Mouse (Mus musculus) heart, embryonic 11.5 days (tissue): ENCODE data around the gene Mtfr1l. TPM values are rescaled to one million over a fixed set of nuclear protein-coding genes. Genes with fewer than 3 reads are reported as not detected.

Experiments
- ATAC-seq: fragments of 200-750 bp; cut with Nextera tagmentation; replicated peaks from 2 replicates; pipeline ENCODE4 v1.8.0; 2017; ENCODE audit warnings: moderate library complexity; ENCODE audit not compliant: insufficient number of reproducible peaks, low FRiP score, low TSS enrichment
- H3K27ac ChIP-seq: fragments of 300-500 bp; sonication (generic); 2 replicates; pipeline ENCODE4 v1.5.1; 2014; ENCODE audit warnings: mild to moderate bottlenecking, low read depth, low read length
- H3K27me3 ChIP-seq: fragments of 300-500 bp; sonication (generic); 2 replicates; pipeline ENCODE4 v1.6.1; 2014; ENCODE audit warnings: mild to moderate bottlenecking, low read length, mixed read lengths; ENCODE audit not compliant: control insufficient read depth, insufficient read depth
- H3K36me3 ChIP-seq: fragments of 300-500 bp; sonication (generic); 2 replicates; pipeline ENCODE4 v1.6.1; 2014; ENCODE audit warnings: mild to moderate bottlenecking, low read length, moderate library complexity, mixed read lengths; ENCODE audit not compliant: control insufficient read depth, insufficient read depth
- H3K4me1 ChIP-seq: fragments of 300-500 bp; sonication (generic); 2 replicates; pipeline ENCODE4 v1.6.1; 2014; ENCODE audit warnings: low read length; ENCODE audit not compliant: control insufficient read depth, insufficient read depth
- H3K4me2 ChIP-seq: fragments of 300-500 bp; sonication (generic); 2 replicates; pipeline ENCODE4 v1.6.1; 2014; ENCODE audit warnings: mild to moderate bottlenecking, moderate library complexity
- H3K4me3 ChIP-seq: fragments of 300-500 bp; sonication (generic); 2 replicates; pipeline ENCODE4 v1.5.1; 2014; ENCODE audit warnings: low read depth, low read length
- H3K9ac ChIP-seq: fragments of 300-500 bp; sonication (generic); 2 replicates; pipeline ENCODE4 v1.6.1; 2014; ENCODE audit warnings: mild to moderate bottlenecking, low read depth, low read length, moderate library complexity
- H3K9me3 ChIP-seq: fragments of 300-500 bp; sonication (generic); replicated peaks from 2 replicates; pipeline ENCODE4 v1.6.1; 2016; ENCODE audit warnings: low read length; ENCODE audit not compliant: control insufficient read depth
- WGBS: fragments of 180-500 bp; shearing (Covaris S2); extraction: QIAGEN DNeasy Blood & Tissue Kit; methylation state at CpG from one replicate; pipeline ENCODE4 v1.1.7; 2014; ENCODE audit not compliant: insufficient replicate concordance; 5-methylcytosine and 5-hydroxymethylcytosine counted together
- polyA plus RNA-seq: library from polyadenylated mRNA; unstranded; fragments of >200 nt; fragmentation: Nextera tagmentation; extraction: Ambion mirVana; gene quantifications from 2 replicates; pipeline ENCODE4 v1.2.1, GENCODE M21; 2014

Gene Mtfr1l
- polyA plus RNA-seq, 1 experiment from 2014 or later = 167 TPM

DNA sequence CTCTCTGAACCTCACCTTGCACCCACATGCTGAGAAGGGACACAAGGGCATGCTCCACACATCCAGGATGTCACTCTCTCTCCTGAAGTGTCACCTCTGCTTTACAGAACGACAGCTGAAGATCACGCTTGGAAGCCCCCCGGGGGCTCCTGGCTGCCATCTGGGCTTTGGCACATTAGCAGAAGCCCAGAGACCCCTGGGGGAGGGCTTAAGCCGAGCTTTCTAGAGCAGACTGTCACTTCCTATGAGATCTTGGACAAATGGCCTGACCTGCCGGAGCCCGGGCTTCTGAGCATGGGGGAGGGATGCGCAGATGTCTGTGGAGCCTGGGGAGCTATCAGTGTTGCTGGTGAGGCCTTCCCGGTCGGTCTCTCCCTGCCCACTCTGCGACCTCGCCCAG lies 40.3 kb upstream of the Mtfr1l start:
- H3K9me3 ChIP-seq = no peaks in the 10 kb centered on the region
- ATAC-seq = no peak
- no peak overlapping the region for H3K9ac ChIP-seq
- WGBS = 41% methylated on average over 11 of the region's 11 CpGs
- no peak overlapping the region for H3K4me2 ChIP-seq
- no peak overlapping the region for H3K27ac ChIP-seq
- peaks cover 26% of the 10 kb centered on the region for H3K4me1 ChIP-seq
- H3K36me3 ChIP-seq = peaks cover 4% of the 10 kb centered on the region; the same call in 1 of the 2 replicates
- H3K4me3 ChIP-seq = no peak overlapping the region
- no peaks in the 10 kb centered on the region; the same call in 1 of the 2 replicates for H3K27me3 ChIP-seq

- H3K9me3 ChIP-seq = no peaks in the 10 kb centered on the region
- no peak overlapping the region for H3K9ac ChIP-seq
- H3K4me2 ChIP-seq = no peak overlapping the region
- WGBS = 81% methylated on average over 24 of the region's 24 CpGs
- H3K4me3 ChIP-seq = no peak overlapping the region
- no peaks in the 10 kb centered on the region for H3K27me3 ChIP-seq
- H3K36me3 ChIP-seq = peaks cover 7% of the 10 kb centered on the region; the same call in 1 of the 2 replicates
- H3K27ac ChIP-seq = no peak overlapping the region
- no peaks in the 10 kb centered on the region for H3K4me1 ChIP-seq
- no peak for ATAC-seq
These were observed 37.5 kb upstream of the Mtfr1l start for GRCm38 (mm10) chr4:134572449-134573300.

DNA sequence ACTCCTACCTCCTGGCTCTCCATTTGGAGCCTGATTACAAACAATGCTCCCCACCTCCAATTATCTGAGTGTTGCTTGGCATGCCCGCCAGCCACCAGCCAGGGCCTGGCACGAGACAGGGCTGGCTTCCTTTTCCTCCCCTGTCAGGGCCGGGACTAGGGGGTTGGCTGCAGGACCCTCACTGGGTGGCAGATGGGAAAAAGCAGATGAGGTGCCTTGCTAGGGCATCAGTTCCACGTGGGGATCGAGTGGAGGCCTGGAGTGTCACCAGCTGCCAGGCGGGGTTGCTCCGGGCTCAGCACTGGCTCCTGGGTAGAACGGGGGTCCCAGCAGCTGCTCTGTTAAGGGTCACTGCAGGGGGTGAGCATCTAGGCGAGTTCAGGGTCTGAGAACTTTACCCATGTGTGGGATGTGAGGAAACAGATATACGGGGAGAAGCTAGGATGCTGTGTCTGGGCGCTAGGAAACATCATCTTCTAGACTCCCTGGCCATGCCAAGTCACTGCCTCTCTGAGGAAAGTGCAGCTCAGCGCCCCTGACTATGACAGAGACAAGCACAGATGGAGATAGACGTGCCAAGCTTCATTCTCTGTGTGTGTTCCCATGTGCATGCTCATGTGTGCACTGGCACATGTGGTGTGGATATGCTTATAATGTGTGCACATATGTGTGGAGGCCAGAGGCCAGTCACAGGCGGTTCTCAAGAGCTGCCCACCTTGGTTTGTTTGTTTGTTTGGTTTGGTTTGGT lies 35.7 kb upstream of the Mtfr1l start:
- Histone ChIP-seq H3K4me2 (no peak overlapping the region), H3K9ac (no peak overlapping the region), H3K9me3 (no peaks in the 10 kb centered on the region), H3K36me3 (peaks cover 12% of the 10 kb centered on the region), H3K27me3 (no peaks in the 10 kb centered on the region), H3K27ac (no peak overlapping the region), H3K4me1 (no peaks in the 10 kb centered on the region), H3K4me3 (no peak overlapping the region)
- 73% methylated on average over 14 of the region's 14 CpGs for WGBS
- no peak for ATAC-seq

DNA sequence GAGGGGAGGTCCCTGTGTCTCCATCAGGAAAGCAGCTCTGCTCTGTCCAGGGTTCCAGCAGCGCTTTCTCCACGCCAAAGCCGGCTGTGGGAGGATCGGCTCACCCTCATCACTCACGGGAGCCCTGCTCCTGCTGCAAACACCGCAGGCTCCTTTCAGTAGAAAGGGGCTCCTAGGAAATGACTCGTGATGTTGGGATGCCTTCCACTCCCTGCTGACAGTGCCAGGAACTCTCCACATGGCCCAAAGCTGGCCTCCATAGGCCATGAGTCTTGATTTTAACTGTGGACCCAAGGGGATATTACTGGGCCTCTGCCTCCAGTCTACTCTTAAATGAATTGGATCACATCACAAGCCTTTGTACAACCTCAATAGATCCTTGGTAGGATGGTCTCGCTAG lies 34.6 kb upstream of the Mtfr1l start:
- Histone ChIP-seq H3K9ac (no peak overlapping the region), H3K4me3 (no peak overlapping the region), H3K27me3 (no peaks in the 10 kb centered on the region), H3K27ac (no peak overlapping the region), H3K9me3 (0 out of 2 replicates have a peak, but pooled peaks cover 3% of the 10 kb centered on the region), H3K4me1 (no peaks in the 10 kb centered on the region), H3K36me3 (peaks cover 18% of the 10 kb centered on the region), H3K4me2 (no peak overlapping the region)
- ATAC-seq = no peak
- 64% methylated on average over 8 of the region's 8 CpGs for WGBS

GRCm38 (mm10) chr4:134569205-134569604 lies 34.0 kb upstream of the Mtfr1l start:
- ATAC-seq = no peak
- no peak overlapping the region for H3K4me3 ChIP-seq
- H3K36me3 ChIP-seq = peaks cover 16% of the 10 kb centered on the region

DNA sequence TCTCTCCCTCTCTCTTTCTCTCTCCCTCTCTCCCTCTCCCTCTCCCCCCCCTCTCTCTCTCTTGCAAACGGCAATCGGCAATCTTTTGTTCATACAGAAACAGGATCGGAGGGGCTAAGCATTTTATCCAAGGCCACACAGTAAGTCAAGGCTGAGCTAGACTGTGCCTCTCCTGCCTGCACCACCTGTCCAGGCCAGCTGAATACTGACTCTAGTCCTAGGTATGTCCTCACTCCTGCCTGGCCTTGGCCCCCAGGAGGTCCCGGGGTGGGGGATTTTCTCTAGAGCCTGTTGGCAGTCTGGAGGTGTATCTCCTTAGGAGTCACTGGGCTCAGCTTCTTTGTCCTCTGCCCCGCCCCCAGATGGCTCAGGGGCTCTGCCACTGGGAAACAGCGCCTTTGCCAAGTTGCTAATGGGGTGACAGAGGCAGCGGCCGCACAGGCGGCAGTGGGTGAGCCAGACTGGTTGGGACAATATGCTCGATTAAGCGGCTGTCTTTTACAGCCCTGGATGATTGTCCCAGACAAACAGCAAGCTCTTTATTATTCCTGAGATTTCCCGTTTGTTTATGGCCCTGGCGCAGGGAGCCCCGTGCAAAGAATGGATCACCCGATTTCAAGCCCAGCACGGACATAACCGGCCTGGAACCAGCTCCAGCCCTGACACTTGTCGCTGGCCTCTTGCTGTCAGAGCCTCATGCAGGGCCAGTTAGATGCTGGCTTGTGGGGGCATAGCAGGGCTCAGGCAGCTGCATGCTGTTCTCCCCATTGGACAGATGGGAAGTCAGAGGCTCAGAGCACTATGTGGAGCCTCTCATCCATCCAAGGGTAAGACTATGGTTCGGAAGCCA lies 32.4 kb upstream of the Mtfr1l start:
- no peaks in the 10 kb centered on the region for H3K27me3 ChIP-seq
- no peaks in the 10 kb centered on the region for H3K4me1 ChIP-seq
- no peak overlapping the region for H3K4me2 ChIP-seq
- H3K9ac ChIP-seq = no peak overlapping the region
- peaks cover 16% of the 10 kb centered on the region for H3K36me3 ChIP-seq
- no peak overlapping the region for H3K27ac ChIP-seq
- 0 out of 2 replicates have a peak, but pooled peaks cover 3% of the 10 kb centered on the region for H3K9me3 ChIP-seq
- no peak overlapping the region for H3K4me3 ChIP-seq
- no peak for ATAC-seq
- WGBS = 46% methylated on average over 19 of the region's 19 CpGs

More at GRCm38 (mm10) chr4:134569205-134569604, 34.0 kb upstream of the Mtfr1l start:
- no peak overlapping the region for H3K27ac ChIP-seq
- WGBS = 71% methylated on average over 6 of the region's 6 CpGs
- no peak overlapping the region for H3K9ac ChIP-seq
- H3K9me3 ChIP-seq = 0 out of 2 replicates have a peak, but pooled peaks cover 3% of the 10 kb centered on the region
- H3K4me2 ChIP-seq = no peak overlapping the region
- no peaks in the 10 kb centered on the region for H3K27me3 ChIP-seq
- H3K4me1 ChIP-seq = no peaks in the 10 kb centered on the region

- ATAC-seq = no peak
- Histone ChIP-seq H3K27ac (no peak overlapping the region), H3K4me1 (no peaks in the 10 kb centered on the region), H3K36me3 (peaks cover 15% of the 10 kb centered on the region), H3K27me3 (no peaks in the 10 kb centered on the region), H3K9ac (no peak overlapping the region), H3K9me3 (0 out of 2 replicates have a peak, but pooled peaks cover 3% of the 10 kb centered on the region), H3K4me3 (no peak overlapping the region), H3K4me2 (no peak overlapping the region)
- WGBS = 80% methylated on average over 6 of the region's 6 CpGs
These were observed 28.9 kb upstream of the Mtfr1l start for GRCm38 (mm10) chr4:134564093-134564492.

- Histone ChIP-seq H3K27me3 (no peaks in the 10 kb centered on the region), H3K27ac (no peak overlapping the region), H3K4me2 (no peak overlapping the region), H3K36me3 (peaks cover 15% of the 10 kb centered on the region), H3K9ac (no peak overlapping the region), H3K9me3 (0 out of 2 replicates have a peak, but pooled peaks cover 3% of the 10 kb centered on the region), H3K4me3 (no peak overlapping the region), H3K4me1 (peaks cover under 1% of the 10 kb centered on the region; the same call in 1 of the 2 replicates)
- WGBS = 64% methylated on average over 16 of the region's 16 CpGs
- no peak for ATAC-seq
These were observed 28.4 kb upstream of the Mtfr1l start for GRCm38 (mm10) chr4:134563624-134564023.
